Mouse (Mus musculus): Measurements from ENCODE around the gene Rbms2. TPM values are rescaled to one million over a fixed set of nuclear protein-coding genes. Genes with fewer than 3 reads are reported as not detected.
"Not testable (repeated sequence)": the region's sequence is repeated elsewhere in the genome, so short reads cannot be mapped to it uniquely, and the experiment has no call there.

Rbms2 gene
- polyA plus RNA-seq, 1 experiment: 76.2 TPM

GRCm38 (mm10) chr10:128194551-128195461, 14.7 kb upstream of the Rbms2 start:
- peak; percentile 60 for DNase-seq
- Histone ChIP-seq H3K27me3 (ENCODE audit: control insufficient read depth, insufficient read depth, low read length) (no peaks in the 10 kb centered on the region; the same call in 1 of the 2 replicates), H3K36me3 (ENCODE audit: control insufficient read depth, insufficient read depth, low read length) (no peaks in the 10 kb centered on the region), H3K27ac (ENCODE audit: control insufficient read depth, insufficient read depth, low read length) (no peak overlapping the region), H3K4me1 (replicated peaks; ENCODE audit: control insufficient read depth, insufficient read depth, low read length) (peaks cover 11% of the 10 kb centered on the region), H3K4me3 (ENCODE audit: control insufficient read depth, insufficient read depth, low read length) (peak overlapping the region; percentile 59)
- TF ChIP-seq POLR2A (IDR thresholded peaks at IDR 0.05; ENCODE audit: control insufficient read depth, extremely low read depth, insufficient read depth, low read length, poor library complexity) (no peak), CTCF (IDR thresholded peaks at IDR 0.05; ENCODE audit: borderline replicate concordance, control insufficient read depth, extremely low read depth, insufficient read depth, low read length, poor library complexity) (no peak)
- WGBS: 3% methylated on average over 77 of the region's 79 CpGs

GRCm38 (mm10) chr10:128194024-128194550, 14.0 kb upstream of the Rbms2 start, which contains the start of gene Gls2:
Gls2 (plus strand) TSS chr10:128194457.
- Histone ChIP-seq H3K4me1 (replicated peaks; ENCODE audit: control insufficient read depth, insufficient read depth, low read length) (peaks cover 11% of the 10 kb centered on the region), H3K4me3 (ENCODE audit: control insufficient read depth, insufficient read depth, low read length) (peak within 1 kb of the TSS; percentile 59), H3K36me3 (ENCODE audit: control insufficient read depth, insufficient read depth, low read length) (no peaks in the 10 kb centered on the region), H3K27ac (ENCODE audit: control insufficient read depth, insufficient read depth, low read length) (no peak within 1 kb of the TSS), H3K27me3 (ENCODE audit: control insufficient read depth, insufficient read depth, low read length) (no peaks in the 10 kb centered on the region; the same call in 1 of the 2 replicates)
- TF ChIP-seq POLR2A (IDR thresholded peaks at IDR 0.05; ENCODE audit: control insufficient read depth, extremely low read depth, insufficient read depth, low read length, poor library complexity) (peak; percentile 39; the same call in 1 of the 2 replicates), CTCF (IDR thresholded peaks at IDR 0.05; ENCODE audit: borderline replicate concordance, control insufficient read depth, extremely low read depth, insufficient read depth, low read length, poor library complexity) (0 out of 2 replicates have a peak, but pooled peaks have one; percentile 22)
- peak; percentile 94 for DNase-seq
- WGBS: under 1% methylated on average over 46 of the region's 46 CpGs

- H3K4me3 ChIP-seq (ENCODE audit: control insufficient read depth, insufficient read depth, low read length): no peak overlapping the region
- TF ChIP-seq CTCF (IDR thresholded peaks at IDR 0.05; ENCODE audit: borderline replicate concordance, control insufficient read depth, extremely low read depth, insufficient read depth, low read length, poor library complexity) (no peak), POLR2A (IDR thresholded peaks at IDR 0.05; ENCODE audit: control insufficient read depth, extremely low read depth, insufficient read depth, low read length, poor library complexity) (no peak)
- WGBS: 99% methylated on average over 6 of the region's 6 CpGs
- H3K27ac ChIP-seq (ENCODE audit: control insufficient read depth, insufficient read depth, low read length): no peak overlapping the region
- H3K27me3 ChIP-seq (ENCODE audit: control insufficient read depth, insufficient read depth, low read length): no peaks in the 10 kb centered on the region; the same call in 1 of the 2 replicates
- H3K4me1 ChIP-seq (replicated peaks; ENCODE audit: control insufficient read depth, insufficient read depth, low read length): peaks cover 11% of the 10 kb centered on the region
- DNase-seq: no peak
- no peaks in the 10 kb centered on the region for H3K36me3 ChIP-seq (ENCODE audit: control insufficient read depth, insufficient read depth, low read length)
Observed at GRCm38 (mm10) chr10:128193113-128193512, 13.0 kb upstream of the Rbms2 start.

GRCm38 (mm10) chr10:128192030-128192766, 12.1 kb upstream of the Rbms2 start:
- H3K27ac ChIP-seq (ENCODE audit: control insufficient read depth, insufficient read depth, low read length); DNase-seq; H3K4me3 ChIP-seq (ENCODE audit: control insufficient read depth, insufficient read depth, low read length); H3K36me3 ChIP-seq (ENCODE audit: control insufficient read depth, insufficient read depth, low read length); H3K27me3 ChIP-seq (ENCODE audit: control insufficient read depth, insufficient read depth, low read length): not testable (repeated sequence)
- peaks cover 11% of the 10 kb centered on the region for H3K4me1 ChIP-seq (replicated peaks; ENCODE audit: control insufficient read depth, insufficient read depth, low read length)
- WGBS: 91% methylated on average over 3 of the region's 3 CpGs

- H3K4me1 ChIP-seq (replicated peaks; ENCODE audit: control insufficient read depth, insufficient read depth, low read length): peaks cover 11% of the 10 kb centered on the region
- no peak overlapping the region for H3K4me3 ChIP-seq (ENCODE audit: control insufficient read depth, insufficient read depth, low read length)
- 47% methylated on average over 2 of the region's 2 CpGs for WGBS
- H3K27me3 ChIP-seq (ENCODE audit: control insufficient read depth, insufficient read depth, low read length): no peaks in the 10 kb centered on the region; the same call in 1 of the 2 replicates
- DNase-seq: no peak
- TF ChIP-seq POLR2A (IDR thresholded peaks at IDR 0.05; ENCODE audit: control insufficient read depth, extremely low read depth, insufficient read depth, low read length, poor library complexity) (no peak), CTCF (IDR thresholded peaks at IDR 0.05; ENCODE audit: borderline replicate concordance, control insufficient read depth, extremely low read depth, insufficient read depth, low read length, poor library complexity) (no peak)
- no peak overlapping the region for H3K27ac ChIP-seq (ENCODE audit: control insufficient read depth, insufficient read depth, low read length)
- no peaks in the 10 kb centered on the region for H3K36me3 ChIP-seq (ENCODE audit: control insufficient read depth, insufficient read depth, low read length)
Observed at GRCm38 (mm10) chr10:128191472-128191871, 11.4 kb upstream of the Rbms2 start.

- H3K27ac ChIP-seq (ENCODE audit: control insufficient read depth, insufficient read depth, low read length): no peak overlapping the region
- H3K36me3 ChIP-seq (ENCODE audit: control insufficient read depth, insufficient read depth, low read length): no peaks in the 10 kb centered on the region
- no peaks in the 10 kb centered on the region for H3K4me1 ChIP-seq (replicated peaks; ENCODE audit: control insufficient read depth, insufficient read depth, low read length)
- no peak overlapping the region for H3K4me3 ChIP-seq (ENCODE audit: control insufficient read depth, insufficient read depth, low read length)
- TF ChIP-seq CTCF (IDR thresholded peaks at IDR 0.05; ENCODE audit: borderline replicate concordance, control insufficient read depth, extremely low read depth, insufficient read depth, low read length, poor library complexity) (no peak), POLR2A (IDR thresholded peaks at IDR 0.05; ENCODE audit: control insufficient read depth, extremely low read depth, insufficient read depth, low read length, poor library complexity) (no peak)
- DNase-seq: peak; percentile 74
- H3K27me3 ChIP-seq (ENCODE audit: control insufficient read depth, insufficient read depth, low read length): no peaks in the 10 kb centered on the region
- 55% methylated on average over 2 of the region's 2 CpGs for WGBS
Observed at GRCm38 (mm10) chr10:128188242-128188877, 8.3 kb upstream of the Rbms2 start.
